ENCODE assay signal across 12 mouse cellular contexts in the genomic region with DNA sequence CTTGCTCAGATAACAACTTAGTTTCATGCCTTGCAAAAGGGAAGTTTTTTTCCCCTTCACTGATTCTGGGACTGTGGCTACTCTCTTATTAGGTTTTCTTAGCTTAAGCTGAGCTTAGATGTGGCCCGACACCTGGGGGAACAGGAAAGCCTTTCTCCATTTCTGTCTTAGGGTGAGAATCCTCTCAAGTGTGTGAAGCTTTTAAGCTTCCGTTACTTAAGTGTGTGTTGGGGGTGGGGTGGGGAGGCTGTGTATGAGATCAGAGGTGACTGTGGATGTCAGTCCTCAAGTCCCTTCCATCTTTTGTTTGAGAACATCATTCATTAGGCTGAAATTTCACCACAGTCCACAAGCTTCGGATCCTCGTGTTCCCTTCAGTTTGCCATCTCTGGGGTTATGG.
A peak's percentile ranks its signal among the peaks of the same experiment; 100 is the strongest.
DNase-seq lines count a peak whose midpoint lies in the region; TF ChIP-seq lines count a peak whose summit lies in the region.
"Had no signal": no experiment of that assay in that cellular context is flagged by ENCODE, and none has a peak within 500 bp of the region (broad histone marks: within the 10 kb centered on the region; RNA-seq: fewer than 3 reads in every experiment).

No protein-coding gene starts in this region.

- H3K4me3 ChIP-seq in layer of hippocampus, adult 2 months, result no peak overlapping the region
- no peak overlapping the region for H3K4me3 ChIP-seq in bone marrow, adult 2 months (replicated peaks; ENCODE audit: control insufficient read depth, low read depth, low read length)
- H3K4me3 ChIP-seq: embryonic facial prominence, embryonic 10.5 days; hindbrain, embryonic 15.5 days had no signal

- H3K4me1 ChIP-seq in bone marrow, adult 2 months (ENCODE audit: control insufficient read depth, insufficient read depth, low read length), result peaks cover 10% of the 10 kb centered on the region
- H3K4me1 ChIP-seq: embryonic facial prominence, embryonic 10.5 days had no signal

- no peak for TF ChIP-seq POLR2A in bone marrow, adult 2 months (IDR thresholded peaks at IDR 0.05; ENCODE audit: borderline replicate concordance, control insufficient read depth, low read depth, low read length)

- peak overlapping the region; percentile 28; the same call in 1 of the 2 replicates for H3K27ac ChIP-seq in layer of hippocampus, adult 2 months
- H3K27ac ChIP-seq in bone marrow, adult 2 months (ENCODE audit: control insufficient read depth, insufficient read depth, low read depth, low read length, poor library complexity), result peak overlapping the region; percentile 76
- H3K27ac ChIP-seq: embryonic facial prominence, embryonic 10.5 days had no signal

- 66% methylated on average over 4 of the region's 4 CpGs for WGBS in bone marrow, adult 2 months

- TF ChIP-seq CTCF in layer of hippocampus, adult 2 months (conservative IDR thresholded peaks at IDR 0.05), result no peak
- no peak for TF ChIP-seq CTCF in bone marrow, adult 2 months (IDR thresholded peaks at IDR 0.05; ENCODE audit: control insufficient read depth, insufficient read depth, low read length)

- DNase-seq in layer of hippocampus, adult 2 months (ENCODE audit: low spot score in 2 of 2), result no peak
- DNase-seq in layer of hippocampus, adult 18-20 months (ENCODE audit: low spot score in 2 of 2), result no peak
- peak; percentile 64 for DNase-seq in CD4-positive helper T cell, adult 2 months (ENCODE audit: low read depth, low spot score)
- DNase-seq in thymus, postnatal 0 days (ENCODE audit: low spot score), result peak; percentile 85
- no peak for DNase-seq in right cerebral cortex, adult 18-20 months
- no peak for DNase-seq in kidney, adult 8-10 months
- DNase-seq: cerebellum, adult 18-20 months; layer of hippocampus, adult 9-11 months; lung, postnatal 10 days had no signal

Comparison
In these comparisons a context has a peak if more than half of its experiments do, and no peak if none do; other contexts are left out.
1. DNase-seq: peak in CD4-positive helper T cell, adult 2 months (single experiment) and thymus, postnatal 0 days (single experiment); none in layer of hippocampus, adult 2 months (0 of 2), layer of hippocampus, adult 18-20 months (0 of 2), right cerebral cortex, adult 18-20 months (single experiment) and kidney, adult 8-10 months (0 of 2).